Mouse (Mus musculus) C2C12 (cell line): Measurements from ENCODE around the gene Dct. TPM values are rescaled to one million over a fixed set of nuclear protein-coding genes. Genes with fewer than 3 reads are reported as not detected.

Experiments
- H3K27me3 ChIP-seq: one replicate; pipeline ENCODE4 v1.6.1; 2011; ENCODE audit not compliant: control insufficient read depth, insufficient read depth, insufficient read length
- H3K36me3 ChIP-seq: one replicate; pipeline ENCODE4 v1.6.1; 2011; ENCODE audit not compliant: control insufficient read depth, insufficient read depth
- H3K4me3 ChIP-seq: one replicate; pipeline ENCODE4 v1.5.1; 2011; ENCODE audit warnings: mild to moderate bottlenecking, control low read depth; ENCODE audit not compliant: poor library complexity, insufficient read depth, severe bottlenecking
- H3K79me2 ChIP-seq: one replicate; pipeline ENCODE4 v1.6.1; 2011; ENCODE audit not compliant: control insufficient read depth, insufficient read depth
- H3K79me3 ChIP-seq: one replicate; pipeline ENCODE4 v1.6.1; 2011; ENCODE audit warnings: low read depth, control low read depth
- H3ac ChIP-seq: one replicate; pipeline ENCODE3; 2011; ENCODE audit warnings: low read depth; ENCODE audit not compliant: control insufficient read depth, insufficient read length
- CEBPB ChIP-seq: IDR thresholded peaks from one replicate; pipeline ENCODE4 v1.6.1; 2011; ENCODE audit warnings: low read depth, mild to moderate bottlenecking, control low read depth, moderate library complexity
- CTCF ChIP-seq: IDR thresholded peaks from one replicate; pipeline ENCODE4 v1.5.1; 2011; ENCODE audit not compliant: control insufficient read depth, insufficient read depth, insufficient read length
- FOSL1 ChIP-seq: IDR thresholded peaks from one replicate; pipeline ENCODE4 v1.8.0; 2011; ENCODE audit warnings: mild to moderate bottlenecking, low read length; ENCODE audit not compliant: poor library complexity, insufficient read depth, severe bottlenecking
- MAX ChIP-seq: IDR thresholded peaks from one replicate; pipeline ENCODE4 v1.6.1; 2011; ENCODE audit warnings: mild to moderate bottlenecking, control low read depth
- MYOD1 ChIP-seq: IDR thresholded peaks from one replicate; pipeline ENCODE4 v1.6.1; 2011; ENCODE audit warnings: low read depth; ENCODE audit not compliant: control insufficient read depth, insufficient read length
- MYOG ChIP-seq: IDR thresholded peaks from one replicate; pipeline ENCODE4 v1.6.1; 2011; ENCODE audit not compliant: control insufficient read depth, insufficient read length; ENCODE audit errors: extremely low read depth
- USF1 ChIP-seq: IDR thresholded peaks from one replicate; pipeline ENCODE4 v1.6.1; 2011; ENCODE audit warnings: low read depth, mild to moderate bottlenecking, control low read depth, moderate library complexity
- polyA plus RNA-seq: library from polyadenylated mRNA; unstranded; fragments of >200 nt; fragmentation: generic; extraction: Trizol; gene quantifications from one replicate; pipeline ENCODE4 v1.2.1, GENCODE M21; 2012; ENCODE audit warnings: missing spikeins

Dct gene
- polyA plus RNA-seq, 1 experiment, result 0.04 TPM

DNA sequence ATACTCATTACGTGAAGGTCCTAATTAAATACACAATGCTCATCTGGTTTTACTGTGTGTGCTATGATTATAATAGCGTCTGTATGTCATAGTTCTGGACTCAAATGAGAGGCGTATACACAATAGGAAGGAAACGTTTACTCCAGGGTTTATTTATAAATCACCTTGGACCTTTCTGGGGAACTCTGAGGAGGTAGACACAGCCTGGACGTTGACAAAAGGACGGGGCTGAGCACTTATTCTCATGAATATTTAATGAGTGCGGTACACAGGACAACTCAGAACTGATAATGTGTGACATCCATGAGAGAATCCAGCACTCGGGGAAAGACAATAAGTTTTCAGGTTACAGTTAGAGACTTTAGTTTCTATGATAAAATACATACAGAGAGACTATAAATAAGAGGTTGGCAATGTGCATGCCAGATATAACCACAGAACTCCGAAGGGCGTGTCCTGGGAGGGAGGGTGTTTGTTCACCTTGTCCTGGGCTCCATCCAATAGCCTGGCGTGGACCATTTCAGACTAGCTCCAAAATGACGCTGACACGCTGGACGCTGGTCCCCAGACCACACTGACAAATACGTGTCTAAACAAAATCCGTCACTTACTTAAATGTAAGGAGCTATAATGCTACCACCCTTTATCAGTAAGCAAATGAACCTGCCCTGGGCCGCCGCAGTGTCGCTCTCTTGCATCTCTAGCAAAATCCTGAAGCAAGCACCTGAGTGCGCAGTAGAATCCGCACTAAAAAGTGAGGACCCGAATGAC lies 36.6 kb upstream of the Dct start:
- no peaks in the 10 kb centered on the region for H3K79me3 ChIP-seq
- peak overlapping the region; percentile 37 for H3K4me3 ChIP-seq
- no peaks in the 10 kb centered on the region for H3K79me2 ChIP-seq
- TF ChIP-seq CEBPB (no peak), USF1 (no peak), MYOG (no peak), CTCF (no peak), FOSL1 (no peak), MYOD1 (no peak), MAX (no peak)
- no peaks in the 10 kb centered on the region for H3K36me3 ChIP-seq
- peaks cover 6% of the 10 kb centered on the region for H3K27me3 ChIP-seq
- H3ac ChIP-seq, result peak overlapping the region; percentile 8

DNA sequence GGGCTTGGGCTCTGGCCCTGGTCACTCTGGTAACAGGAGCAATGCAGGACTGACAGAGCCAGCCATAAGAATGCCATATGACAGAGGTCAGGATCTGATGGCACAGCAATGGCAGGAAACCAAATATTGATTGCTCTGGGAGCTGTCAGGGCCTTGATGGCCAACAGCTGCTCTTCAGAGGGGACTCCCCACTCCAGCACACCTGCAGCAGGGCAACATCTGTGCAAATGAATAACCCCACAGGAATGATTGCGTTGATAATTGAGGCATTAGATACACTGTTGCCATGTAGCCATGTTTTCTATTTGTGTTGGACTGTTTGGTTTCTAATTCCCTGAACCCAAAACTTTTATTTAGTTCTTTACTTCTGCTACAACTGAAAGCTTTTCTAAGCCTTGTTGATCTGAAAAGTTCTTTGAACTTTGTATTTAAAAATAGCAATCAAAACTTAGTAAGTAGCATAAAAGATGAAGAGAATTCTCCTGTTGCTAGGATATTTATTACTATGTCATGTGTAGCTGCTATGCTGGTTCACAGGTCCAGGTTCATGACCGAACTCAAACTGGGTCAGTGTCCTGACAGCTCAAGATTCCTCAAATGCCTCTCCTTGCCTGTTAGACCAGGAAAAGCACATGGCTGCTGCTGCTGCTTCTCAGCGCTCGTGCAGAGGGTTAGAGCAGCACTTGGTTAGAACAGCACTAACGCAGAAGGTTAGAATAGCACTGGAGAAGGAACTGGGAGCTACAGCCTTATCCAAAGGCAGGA lies 34.4 kb upstream of the Dct start:
- Histone ChIP-seq H3ac (no peak overlapping the region), H3K4me3 (no peak overlapping the region), H3K27me3 (peaks cover 17% of the 10 kb centered on the region), H3K36me3 (no peaks in the 10 kb centered on the region), H3K79me2 (no peaks in the 10 kb centered on the region), H3K79me3 (no peaks in the 10 kb centered on the region)
- TF ChIP-seq MYOD1 (no peak), CTCF (no peak), MAX (no peak), USF1 (no peak), MYOG (no peak), FOSL1 (no peak), CEBPB (no peak)

DNA sequence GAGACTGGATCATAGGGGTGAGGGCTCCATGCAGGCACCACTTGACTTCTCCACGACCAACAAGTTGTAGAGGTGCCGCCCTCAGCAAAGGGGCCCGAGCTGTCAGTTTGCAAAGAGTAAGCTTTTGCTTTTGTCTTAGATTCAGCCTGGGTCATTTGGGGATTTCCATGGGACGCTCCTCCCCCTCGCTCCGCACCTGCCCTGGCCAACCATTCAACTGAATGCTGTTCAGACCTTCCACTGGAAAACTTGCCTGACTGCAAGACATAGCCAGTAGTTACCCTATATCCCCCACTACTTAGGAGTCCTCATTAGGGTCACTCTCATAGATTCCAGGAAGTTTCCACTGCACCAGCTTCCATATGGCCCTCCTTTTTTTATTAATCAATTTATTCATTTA lies 31.8 kb upstream of the Dct start:
- Histone ChIP-seq H3K79me3 (no peaks in the 10 kb centered on the region), H3K79me2 (no peaks in the 10 kb centered on the region), H3K36me3 (no peaks in the 10 kb centered on the region), H3K27me3 (peaks cover 32% of the 10 kb centered on the region), H3K4me3 (no peak overlapping the region), H3ac (no peak overlapping the region)
- TF ChIP-seq MAX (no peak), MYOD1 (no peak), CEBPB (no peak), FOSL1 (no peak), USF1 (no peak), CTCF (no peak), MYOG (no peak)

DNA sequence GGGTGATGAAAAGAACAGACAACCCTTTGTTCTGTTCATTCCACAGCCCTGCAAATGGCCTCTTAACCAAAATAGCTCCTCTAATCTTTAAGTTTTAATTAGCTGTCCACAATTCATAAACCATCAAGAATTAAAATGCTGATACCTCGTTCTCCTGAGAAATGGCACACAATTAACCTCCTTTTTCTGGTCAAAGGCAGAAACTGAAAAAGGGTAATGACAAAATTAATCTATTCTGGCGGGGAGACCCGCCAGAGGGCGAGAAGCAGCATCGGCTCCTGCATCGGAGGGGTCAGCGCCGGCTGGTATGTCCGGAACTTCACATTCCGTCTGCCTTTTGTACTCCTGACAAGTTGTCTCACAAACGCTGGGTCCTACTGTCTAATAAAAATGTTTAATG lies 28.6 kb upstream of the Dct start:
- TF ChIP-seq USF1 (no peak), FOSL1 (no peak), MYOG (no peak), CTCF (no peak), MYOD1 (no peak), CEBPB (no peak), MAX (no peak)
- no peaks in the 10 kb centered on the region for H3K79me2 ChIP-seq
- H3K36me3 ChIP-seq, result no peaks in the 10 kb centered on the region
- no peak overlapping the region for H3ac ChIP-seq
- H3K79me3 ChIP-seq, result no peaks in the 10 kb centered on the region
- H3K27me3 ChIP-seq, result peaks cover 37% of the 10 kb centered on the region
- no peak overlapping the region for H3K4me3 ChIP-seq

DNA sequence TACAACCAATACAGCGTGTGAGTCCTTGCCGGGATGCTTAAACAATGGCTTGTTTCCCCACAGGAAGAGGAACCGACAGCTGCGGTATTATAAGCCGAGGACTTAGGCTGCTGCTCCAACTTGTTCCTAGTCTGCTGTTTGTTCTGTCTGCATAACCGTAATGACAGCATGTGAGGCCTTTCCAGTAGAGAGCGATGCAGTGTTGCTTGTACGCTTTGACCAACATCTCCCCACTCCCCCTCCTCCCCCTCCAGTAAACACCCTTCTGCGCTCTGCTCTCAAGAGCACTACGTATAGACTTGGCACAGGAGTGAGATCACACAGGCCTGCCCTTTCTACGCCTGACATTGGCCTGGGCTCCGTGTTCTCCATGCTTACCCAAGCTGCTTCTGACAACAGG lies 18.1 kb upstream of the Dct start:
- no peaks in the 10 kb centered on the region for H3K79me3 ChIP-seq
- TF ChIP-seq MYOG, result no peak
- no peak for TF ChIP-seq CEBPB
- no peak for TF ChIP-seq MAX
- TF ChIP-seq CTCF, result no peak
- H3K27me3 ChIP-seq, result peaks cover 3% of the 10 kb centered on the region
- H3K79me2 ChIP-seq, result no peaks in the 10 kb centered on the region
- no peaks in the 10 kb centered on the region for H3K36me3 ChIP-seq
- H3K4me3 ChIP-seq, result no peak overlapping the region
- no peak overlapping the region for H3ac ChIP-seq

DNA sequence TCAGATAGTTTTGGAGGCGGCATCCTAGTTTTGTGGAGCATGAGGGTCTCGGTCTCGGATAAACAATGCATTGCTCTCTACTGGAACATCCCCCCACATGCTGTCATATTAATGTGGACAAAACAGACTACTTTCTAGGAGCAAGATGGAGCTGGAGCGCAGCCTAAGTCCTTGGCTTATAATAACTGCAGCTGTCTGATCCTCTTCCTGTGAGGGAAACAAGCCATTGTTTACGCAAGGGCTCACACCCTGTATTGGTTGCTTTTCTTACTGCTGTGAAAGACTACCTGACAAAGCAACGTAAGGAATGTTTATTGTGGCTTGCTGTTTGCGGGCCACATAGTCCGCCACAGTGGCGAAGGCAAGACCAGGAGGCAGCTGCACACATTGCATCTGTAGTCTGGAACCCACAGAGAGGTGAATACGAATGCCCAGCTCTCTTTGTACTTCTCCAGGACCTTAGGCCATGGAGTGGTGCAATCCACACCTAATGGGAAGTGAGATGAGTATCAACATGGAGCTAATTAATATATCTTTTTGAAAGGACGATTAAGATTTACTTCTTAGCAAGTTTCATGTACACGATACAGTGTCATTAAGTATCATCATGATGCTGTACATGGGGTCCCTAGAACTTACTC lies 17.5 kb upstream of the Dct start:
- no peaks in the 10 kb centered on the region for H3K79me2 ChIP-seq
- H3K79me3 ChIP-seq, result no peaks in the 10 kb centered on the region
- TF ChIP-seq CTCF, result no peak
- no peak for TF ChIP-seq USF1

More for the DNA sequence above, 17.5 kb upstream of the Dct start:
- Histone ChIP-seq H3ac (no peak overlapping the region), H3K27me3 (peaks cover 6% of the 10 kb centered on the region), H3K36me3 (no peaks in the 10 kb centered on the region), H3K4me3 (no peak overlapping the region)
